Mouse (Mus musculus) heart, postnatal 0 days (tissue): Measurements from ENCODE around the gene Mad1l1. TPM values are rescaled to one million over a fixed set of nuclear protein-coding genes. Genes with fewer than 3 reads are reported as not detected.
A peak's percentile ranks its signal among the peaks of the same experiment; 100 is the strongest.

Source experiments
- ATAC-seq: fragments of 200-750 bp; cut with Nextera tagmentation; 2 replicates; pipeline ENCODE4 v1.8.0; 2017; ENCODE audit warnings: low read depth, moderate number of reproducible peaks, moderate library complexity; ENCODE audit not compliant: insufficient read depth
- DNase-seq: peaks from one replicate; pipeline ENCODE4 v3.0.0-alpha.2; 2016; ENCODE audit warnings: low spot score
- H3K27ac ChIP-seq: fragments of 300-500 bp; sonication (generic); 2 replicates; pipeline ENCODE4 v1.5.1; 2014; ENCODE audit warnings: low read depth, mild to moderate bottlenecking
- H3K27me3 ChIP-seq: fragments of 300-500 bp; sonication (generic); 2 replicates; pipeline ENCODE4 v1.6.1; 2014; ENCODE audit warnings: low read length, mixed read lengths; ENCODE audit not compliant: control insufficient read depth, insufficient read depth
- H3K36me3 ChIP-seq: fragments of 300-500 bp; sonication (generic); replicated peaks from 2 replicates; pipeline ENCODE4 v1.6.1; 2014; ENCODE audit warnings: low read length, mixed read lengths; ENCODE audit not compliant: control insufficient read depth, insufficient read depth
- H3K4me1 ChIP-seq: fragments of 300-500 bp; sonication (generic); 2 replicates; pipeline ENCODE4 v1.6.1; 2014; ENCODE audit warnings: antibody characterized with exemption; ENCODE audit not compliant: control insufficient read depth, insufficient read depth
- H3K4me2 ChIP-seq: fragments of 300-500 bp; sonication (generic); 2 replicates; pipeline ENCODE4 v1.6.1; 2014; ENCODE audit warnings: low read depth, mild to moderate bottlenecking, low read length, moderate library complexity
- H3K4me3 ChIP-seq: fragments of 300-500 bp; sonication (generic); 2 replicates; pipeline ENCODE4 v1.5.1; 2014; ENCODE audit warnings: low read depth, low read length
- H3K9ac ChIP-seq: fragments of 300-500 bp; sonication (generic); replicated peaks from 2 replicates; pipeline ENCODE4 v1.6.1; 2014; ENCODE audit warnings: low read depth, low read length, mixed read lengths
- H3K9me3 ChIP-seq: fragments of 300-500 bp; sonication (generic); replicated peaks from 2 replicates; pipeline ENCODE4 v1.6.1; 2016; ENCODE audit warnings: low read length; ENCODE audit not compliant: control insufficient read depth
- CTCF ChIP-seq: IDR thresholded peaks from 2 replicates; pipeline ENCODE4 v1.5.1; 2016; ENCODE audit warnings: antibody characterized with exemption, control low read depth, low read depth
- EP300 ChIP-seq: IDR thresholded peaks from 2 replicates; pipeline ENCODE4 v1.6.1; 2016; ENCODE audit warnings: antibody characterized with exemption, low read depth
- WGBS: fragments of 180-500 bp; shearing (Covaris S2); extraction: QIAGEN DNeasy Blood & Tissue Kit; methylation state at CpG from one replicate; pipeline ENCODE4 v1.1.7; 2014; 5-methylcytosine and 5-hydroxymethylcytosine counted together
- polyA plus RNA-seq: library from polyadenylated mRNA; unstranded; fragments of >200 nt; fragmentation: Nextera tagmentation; extraction: Ambion mirVana; gene quantifications from 2 replicates; pipeline ENCODE4 v1.2.1, GENCODE M21; 2015
- total RNA-seq: library from RNA; depleted of rRNA; stranded (reverse); fragments of >200 nt; gene quantifications from 2 replicates; pipeline ENCODE4 v1.2.3, GENCODE M21; 2014; ENCODE audit warnings: low replicate concordance

Mad1l1 gene
- total and polyA plus RNA-seq, 2 experiments from 2014 or later, result 15.1 to 20.6 TPM

- Histone ChIP-seq H3K4me1 (peaks cover 4% of the 10 kb centered on the region), H3K4me2 (no peak overlapping the region; the same call in 1 of the 2 replicates), H3K27me3 (peaks cover 9% of the 10 kb centered on the region; the same call in 1 of the 2 replicates), H3K4me3 (no peak overlapping the region), H3K9me3 (no peaks in the 10 kb centered on the region), H3K9ac (no peak overlapping the region), H3K27ac (peak overlapping the region; percentile 17; the same call in 1 of the 2 replicates), H3K36me3 (0 out of 2 replicates have a peak, but pooled peaks cover 11% of the 10 kb centered on the region)
- WGBS, result 88% methylated on average over 5 of the region's 5 CpGs
- DNase-seq (no peak), ATAC-seq (no peak)
- TF ChIP-seq CTCF, result no peak
Measured at GRCm38 (mm10) chr5:140258633-140259032, 62.7 kb downstream of the Mad1l1 start.

GRCm38 (mm10) chr5:140258035-140258434, 63.3 kb downstream of the Mad1l1 start:
- Histone ChIP-seq H3K4me1 (no peaks in the 10 kb centered on the region), H3K27me3 (peaks cover 9% of the 10 kb centered on the region; the same call in 1 of the 2 replicates), H3K9me3 (no peaks in the 10 kb centered on the region), H3K36me3 (0 out of 2 replicates have a peak, but pooled peaks cover 11% of the 10 kb centered on the region), H3K4me2 (no peak overlapping the region; the same call in 1 of the 2 replicates), H3K9ac (no peak overlapping the region), H3K27ac (no peak overlapping the region), H3K4me3 (no peak overlapping the region)
- DNase-seq (no peak), ATAC-seq (no peak)
- WGBS, result 88% methylated on average over 3 of the region's 3 CpGs
- TF ChIP-seq EP300 (no peak), CTCF (no peak)

GRCm38 (mm10) chr5:140257439-140257838, 63.9 kb downstream of the Mad1l1 start:
- Histone ChIP-seq H3K9me3 (no peaks in the 10 kb centered on the region), H3K4me2 (no peak overlapping the region; the same call in 1 of the 2 replicates), H3K27ac (no peak overlapping the region), H3K4me1 (no peaks in the 10 kb centered on the region), H3K27me3 (peaks cover 3% of the 10 kb centered on the region; the same call in 1 of the 2 replicates), H3K4me3 (no peak overlapping the region), H3K9ac (no peak overlapping the region), H3K36me3 (0 out of 2 replicates have a peak, but pooled peaks cover 11% of the 10 kb centered on the region)
- TF ChIP-seq CTCF, result no peak
- TF ChIP-seq EP300, result no peak
- DNase-seq (no peak), ATAC-seq (no peak)
- WGBS, result 85% methylated on average over 5 of the region's 5 CpGs

- Histone ChIP-seq H3K27me3 (peaks cover 2% of the 10 kb centered on the region; the same call in 1 of the 2 replicates), H3K4me3 (no peak overlapping the region), H3K9me3 (no peaks in the 10 kb centered on the region), H3K36me3 (0 out of 2 replicates have a peak, but pooled peaks cover 11% of the 10 kb centered on the region), H3K27ac (no peak overlapping the region), H3K4me1 (no peaks in the 10 kb centered on the region), H3K9ac (no peak overlapping the region), H3K4me2 (no peak overlapping the region)
- DNase-seq (no peak), ATAC-seq (no peak)
- TF ChIP-seq EP300 (no peak), CTCF (no peak)
- 84% methylated on average over 10 of the region's 10 CpGs for WGBS
Measured at GRCm38 (mm10) chr5:140256685-140257084, 64.7 kb downstream of the Mad1l1 start.

- no peak overlapping the region for H3K4me2 ChIP-seq
- TF ChIP-seq CTCF, result no peak
- no peak for TF ChIP-seq EP300
- WGBS, result 83% methylated on average over 5 of the region's 5 CpGs
- no peaks in the 10 kb centered on the region for H3K4me1 ChIP-seq
- H3K4me3 ChIP-seq, result no peak overlapping the region
- H3K27ac ChIP-seq, result no peak overlapping the region
- 0 out of 2 replicates have a peak, but pooled peaks cover 2% of the 10 kb centered on the region for H3K27me3 ChIP-seq
- H3K36me3 ChIP-seq, result no peaks in the 10 kb centered on the region
- no peaks in the 10 kb centered on the region for H3K9me3 ChIP-seq
- H3K9ac ChIP-seq, result no peak overlapping the region
- no peak for ATAC-seq
- no peak for DNase-seq
Measured at GRCm38 (mm10) chr5:140255265-140255664, 66.1 kb downstream of the Mad1l1 start.

GRCm38 (mm10) chr5:140254656-140255055, 66.7 kb downstream of the Mad1l1 start:
- H3K36me3 ChIP-seq, result no peaks in the 10 kb centered on the region
- H3K9ac ChIP-seq, result no peak overlapping the region
- 0 out of 2 replicates have a peak, but pooled peaks cover 2% of the 10 kb centered on the region for H3K27me3 ChIP-seq
- no peak overlapping the region for H3K4me3 ChIP-seq
- TF ChIP-seq EP300 (no peak), CTCF (no peak)
- no peak for ATAC-seq
- H3K27ac ChIP-seq, result no peak overlapping the region
- no peaks in the 10 kb centered on the region for H3K4me1 ChIP-seq
- H3K4me2 ChIP-seq, result no peak overlapping the region
- no peaks in the 10 kb centered on the region for H3K9me3 ChIP-seq
- 89% methylated on average over 1 of the region's 1 CpGs for WGBS
- no peak for DNase-seq
